Mouse (Mus musculus) stomach, postnatal 0 days (tissue): ENCODE measurements around the gene Rimbp2.

Source experiments
- CTCF ChIP-seq: IDR thresholded peaks from 2 replicates; pipeline ENCODE4 v1.5.1; 2016; ENCODE audit warnings: antibody characterized with exemption, low read depth, mild to moderate bottlenecking, moderate library complexity
- EP300 ChIP-seq: optimal IDR thresholded peaks from 2 replicates; pipeline ENCODE3; 2016; ENCODE audit warnings: antibody characterized with exemption

- TF ChIP-seq CTCF (no peak), EP300 (no peak)
Measured at GRCm38 (mm10) chr5:128925073-128925472, 28.2 kb downstream of the Rimbp2 start.
